Mouse (Mus musculus) kidney, postnatal 10 days (tissue): ENCODE measurements around the gene Lsm8.
"Not testable (repeated sequence)": the region's sequence is repeated elsewhere in the genome, so short reads cannot be mapped to it uniquely, and the experiment has no call there.

Source experiments
- DNase-seq: peaks from one replicate; pipeline ENCODE4 v3.0.0; 2021; ENCODE audit warnings: mixed read lengths

Gene Lsm8

GRCm38 (mm10) chr6:18848051-18848701 is at the start of gene Lsm8:
Lsm8 (plus strand) TSS chr6:18848579.
- DNase-seq, result peak; percentile 98

DNA sequence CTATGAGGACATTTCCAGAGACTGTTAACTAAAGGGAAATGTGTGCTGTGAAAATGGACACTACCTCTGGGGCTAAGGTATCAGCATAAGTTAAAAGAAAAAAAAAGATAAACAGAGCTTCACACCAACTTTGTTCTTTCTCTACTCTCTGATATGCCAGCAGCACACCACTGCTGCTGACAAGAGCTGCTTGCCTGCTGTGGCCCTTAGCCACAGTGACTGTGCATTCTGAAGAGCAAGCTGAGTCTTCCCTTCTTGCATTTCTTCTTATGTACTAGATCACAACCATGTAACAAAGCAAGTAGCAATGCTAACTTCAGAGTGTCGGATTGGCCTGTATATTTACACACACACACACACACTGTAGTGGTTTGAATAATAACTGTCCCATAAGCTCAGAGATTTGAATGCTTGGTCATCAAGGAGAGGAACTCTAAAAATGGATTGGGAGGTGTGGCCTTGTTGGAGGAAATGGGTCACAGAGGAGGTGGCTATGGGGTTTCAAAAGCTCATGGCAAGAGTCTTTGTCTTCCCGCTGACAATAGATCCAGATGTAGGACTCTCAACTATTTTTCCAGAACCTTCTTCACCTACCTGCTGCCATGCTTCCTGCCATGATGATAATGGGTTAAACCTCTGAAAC is 47.4 kb upstream of the Lsm8 start:
- no peak for DNase-seq

- no peak for DNase-seq
Observed at GRCm38 (mm10) chr6:18812623-18813022, 35.8 kb upstream of the Lsm8 start.

DNA sequence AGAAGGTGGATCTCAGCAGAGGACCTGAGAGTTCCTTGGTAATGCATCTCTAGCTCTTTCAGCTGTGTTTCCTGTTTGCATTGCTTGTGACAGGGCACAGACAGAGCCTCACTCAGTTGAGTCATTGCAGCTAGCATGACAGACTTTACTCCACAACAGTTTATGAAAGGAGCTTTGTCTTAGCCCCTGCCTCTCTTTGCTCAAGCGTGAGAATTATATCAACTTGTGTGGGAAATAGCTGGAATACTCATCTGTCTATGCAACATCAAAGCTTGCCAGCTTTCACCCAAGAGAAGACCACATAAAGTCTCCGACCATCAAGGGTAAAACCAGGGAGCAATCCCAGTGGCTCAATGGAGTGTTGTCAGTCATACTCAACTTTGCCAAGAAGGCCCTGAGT is 32.8 kb upstream of the Lsm8 start:
- DNase-seq, result no peak

GRCm38 (mm10) chr6:18819343-18819742 is 29.0 kb upstream of the Lsm8 start:
- DNase-seq, result peak; percentile 83

- no peak for DNase-seq
Observed at GRCm38 (mm10) chr6:18820246-18820645, 28.1 kb upstream of the Lsm8 start.

- DNase-seq, result peak; percentile 49
Observed at GRCm38 (mm10) chr6:18822812-18823211, 25.6 kb upstream of the Lsm8 start.

DNA sequence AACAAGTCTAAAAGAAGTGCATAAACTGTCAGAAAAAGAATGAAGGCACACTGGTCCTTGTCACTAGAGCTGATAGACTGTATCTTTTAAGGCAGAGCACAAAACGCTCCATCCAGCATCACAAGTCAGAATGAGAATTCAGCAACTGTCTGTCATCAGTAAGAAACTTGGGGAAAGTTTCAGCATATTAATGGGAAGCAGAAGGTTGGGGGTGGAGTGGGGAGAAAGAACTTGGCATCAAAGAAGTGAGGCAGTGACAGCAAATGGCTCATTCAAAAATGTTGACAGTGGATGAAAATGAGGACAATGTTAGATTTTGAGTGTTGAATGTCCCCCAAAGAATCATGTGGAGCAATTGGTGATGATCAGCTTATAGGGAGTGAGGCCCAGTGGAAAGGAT is 15.4 kb upstream of the Lsm8 start:
- no peak for DNase-seq

GRCm38 (mm10) chr6:18844529-18844928 is 3.9 kb upstream of the Lsm8 start:
- not testable (repeated sequence) for DNase-seq

DNA sequence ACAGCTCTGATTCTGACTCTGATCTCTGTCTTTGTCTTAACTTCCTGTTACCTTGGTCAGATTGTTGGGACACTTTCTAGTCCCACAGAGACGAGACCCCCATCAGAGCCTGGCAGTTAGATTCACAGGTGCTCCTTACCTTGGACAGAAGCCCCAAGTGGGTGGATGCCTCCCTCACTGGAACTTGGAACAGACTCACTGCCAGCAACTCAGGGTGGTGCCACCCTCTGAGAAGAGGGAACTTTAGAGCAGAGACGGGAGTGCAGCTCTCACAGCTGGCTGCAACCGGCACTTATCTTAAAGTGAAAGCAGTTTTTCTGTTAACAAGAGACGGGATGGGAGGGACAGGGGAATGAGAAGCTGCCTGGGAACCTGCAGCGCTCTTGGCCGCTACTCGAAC is 2.8 kb upstream of the Lsm8 start:
- DNase-seq, result not testable (repeated sequence)

- no peak for DNase-seq
Observed at GRCm38 (mm10) chr6:18848702-18849061, 303 bp downstream of the Lsm8 start.

GRCm38 (mm10) chr6:18855323-18855722 is 6.9 kb downstream of the Lsm8 start:
- DNase-seq, result no peak

DNA sequence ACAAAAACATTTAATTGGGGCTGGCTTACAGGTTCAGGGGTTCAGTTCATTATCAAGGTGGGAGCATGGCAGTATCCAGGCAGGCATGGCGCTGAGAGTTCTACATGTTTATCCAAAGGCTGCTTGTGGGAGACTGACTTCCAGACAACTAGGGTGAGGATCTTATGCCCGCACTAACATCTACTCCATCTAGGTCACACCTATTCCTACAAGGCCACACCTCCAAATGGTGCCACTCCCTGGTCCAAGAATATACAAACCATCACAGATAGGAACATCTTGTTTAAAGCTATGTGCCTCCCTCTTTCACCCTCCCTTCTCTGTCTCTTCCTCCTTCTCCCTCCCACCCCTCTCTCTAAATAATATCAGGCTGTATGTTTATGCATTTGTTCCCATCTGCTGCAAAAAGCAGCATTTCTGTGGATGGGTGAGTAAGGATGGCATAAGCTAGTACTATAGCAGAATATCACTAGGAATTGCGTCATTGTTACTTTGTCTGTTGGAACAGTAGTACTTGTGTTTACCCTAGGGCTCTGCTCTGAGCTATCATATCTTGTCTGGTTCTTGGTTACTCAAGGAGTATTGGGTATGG is 8.2 kb downstream of the Lsm8 start:
- DNase-seq, result no peak

- no peak for DNase-seq
Observed at GRCm38 (mm10) chr6:18866018-18866417, 17.6 kb downstream of the Lsm8 start, which contains the start of gene Ankrd7. Ankrd7 (plus strand) TSS chr6:18866318.

DNA sequence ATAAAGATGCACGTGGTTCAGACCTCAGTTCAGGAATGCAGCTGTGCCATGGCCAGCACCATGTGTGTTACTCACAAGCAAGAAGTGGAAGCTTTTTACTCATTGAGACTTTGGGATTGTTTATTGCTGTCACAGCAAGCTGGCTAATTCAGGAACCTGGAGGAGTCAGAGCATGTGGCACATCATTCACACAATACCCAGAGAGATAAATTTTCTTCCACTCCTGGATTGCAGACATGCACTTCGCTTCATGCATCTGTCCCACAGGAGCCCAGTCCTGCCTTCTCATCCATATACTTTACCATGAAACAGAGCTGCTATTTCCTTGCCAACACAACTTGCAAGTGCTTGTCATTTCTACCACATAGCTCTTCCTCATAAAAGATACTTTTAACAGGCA is 40.7 kb downstream of the Lsm8 start:
- DNase-seq, result no peak

GRCm38 (mm10) chr6:18894142-18894541 is 45.8 kb downstream of the Lsm8 start:
- no peak for DNase-seq
